Mouse (Mus musculus) kidney, adult 9 months (tissue): ENCODE results near the gene Gm20388.
"Not testable (repeated sequence)": the region's sequence is repeated elsewhere in the genome, so short reads cannot be mapped to it uniquely, and the experiment has no call there.

Experiments
- DNase-seq: peaks from one replicate; pipeline ENCODE4 v3.0.0; 2022

Gm20388 gene

DNA sequence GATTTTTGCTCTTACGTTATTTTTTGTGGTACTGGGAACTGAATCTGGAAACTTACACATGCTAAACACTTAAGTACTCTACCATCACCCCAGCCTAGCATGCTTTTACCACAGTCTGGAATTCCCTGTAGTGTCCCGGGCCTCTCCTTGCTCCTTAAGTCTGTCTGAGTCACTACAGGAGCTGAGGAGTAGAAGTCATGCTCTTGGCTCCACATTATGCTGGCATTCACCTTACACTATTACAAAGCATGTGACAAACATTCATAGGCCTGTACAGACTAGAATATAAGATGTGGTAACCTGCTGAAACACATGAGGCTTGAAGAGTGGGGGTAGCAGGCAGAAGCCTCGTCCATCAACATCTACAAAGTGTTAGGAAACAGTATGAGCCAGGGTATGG, 3112.1 kb downstream of the Gm20388 start:
- no peak for DNase-seq

DNA sequence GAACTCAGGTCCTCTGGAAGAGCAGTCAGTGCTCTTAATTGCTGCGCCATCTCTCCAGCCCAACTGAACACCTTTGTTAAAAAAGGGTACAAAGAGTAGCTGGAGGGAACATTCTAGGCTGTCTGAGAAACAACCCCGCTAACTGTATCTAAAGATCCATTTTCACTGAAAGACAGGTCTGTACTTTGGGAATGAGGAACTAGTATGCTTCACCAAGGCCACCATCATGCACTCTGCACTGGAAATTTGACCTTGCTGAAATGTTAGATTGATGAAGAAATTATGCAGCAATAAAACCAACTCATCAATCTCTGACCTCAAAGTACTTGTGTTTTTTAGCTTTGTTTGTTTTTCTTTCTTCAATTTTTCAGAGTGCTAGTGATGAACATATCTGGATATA, 3113.6 kb downstream of the Gm20388 start:
- DNase-seq, result no peak

DNA sequence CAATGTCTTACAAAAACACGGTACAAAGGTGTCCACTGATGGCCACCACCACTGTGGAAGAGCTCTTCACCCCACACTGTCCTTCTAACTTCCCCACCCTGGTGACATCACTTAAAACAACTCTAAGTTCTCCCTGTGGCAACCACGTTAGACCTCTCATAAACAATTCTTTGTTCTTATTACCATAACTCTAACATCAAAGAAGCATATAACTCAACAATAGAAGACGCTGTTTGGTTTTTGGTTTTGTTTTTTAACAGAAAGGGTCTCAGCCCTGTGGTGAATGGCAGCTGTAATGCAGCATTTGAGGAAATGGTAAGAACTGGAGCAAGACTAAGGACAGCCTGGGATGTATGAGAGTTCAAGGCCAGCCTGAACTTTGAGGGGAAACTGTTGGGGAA, 3115.3 kb downstream of the Gm20388 start:
- no peak for DNase-seq

DNA sequence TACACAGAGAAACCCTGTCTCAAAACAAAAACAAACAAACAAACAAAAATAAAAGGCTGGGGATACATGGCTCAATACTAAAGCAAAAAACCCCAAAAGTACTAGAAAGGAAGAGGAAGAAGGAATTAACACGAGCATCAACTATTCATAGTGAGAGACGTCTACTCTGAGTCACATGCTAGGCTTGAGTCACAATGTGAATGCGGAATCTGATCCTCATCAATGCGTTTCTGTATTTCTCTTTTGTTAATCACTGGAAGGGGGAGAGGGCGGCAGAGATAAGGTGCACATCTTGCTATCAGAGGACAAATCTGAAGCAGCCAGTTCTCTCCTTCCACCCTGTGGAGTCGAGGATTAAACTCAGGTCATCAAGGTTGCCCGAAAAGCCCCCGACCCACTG, 3117.1 kb downstream of the Gm20388 start:
- DNase-seq, result no peak

DNA sequence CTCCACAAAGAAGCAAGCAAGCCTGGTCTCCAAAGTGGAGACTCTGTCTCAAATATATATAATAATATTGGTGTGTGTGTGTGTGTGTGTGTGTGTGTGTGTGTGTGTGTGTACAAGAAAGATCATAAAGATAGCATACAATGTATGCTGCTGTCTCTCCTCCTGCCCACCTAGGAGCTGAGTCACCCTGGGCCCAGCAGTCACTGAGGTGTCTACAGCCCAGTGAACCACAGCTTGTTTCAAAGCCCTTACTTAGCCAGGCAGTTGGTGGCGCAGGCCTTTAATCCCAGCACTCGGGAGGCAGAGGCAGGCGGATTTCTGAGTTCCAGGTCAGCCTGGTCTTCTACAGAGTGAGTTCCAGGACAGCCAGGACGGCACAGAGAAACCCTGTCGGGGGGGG, 3119.4 kb downstream of the Gm20388 start:
- not testable (repeated sequence) for DNase-seq

DNA sequence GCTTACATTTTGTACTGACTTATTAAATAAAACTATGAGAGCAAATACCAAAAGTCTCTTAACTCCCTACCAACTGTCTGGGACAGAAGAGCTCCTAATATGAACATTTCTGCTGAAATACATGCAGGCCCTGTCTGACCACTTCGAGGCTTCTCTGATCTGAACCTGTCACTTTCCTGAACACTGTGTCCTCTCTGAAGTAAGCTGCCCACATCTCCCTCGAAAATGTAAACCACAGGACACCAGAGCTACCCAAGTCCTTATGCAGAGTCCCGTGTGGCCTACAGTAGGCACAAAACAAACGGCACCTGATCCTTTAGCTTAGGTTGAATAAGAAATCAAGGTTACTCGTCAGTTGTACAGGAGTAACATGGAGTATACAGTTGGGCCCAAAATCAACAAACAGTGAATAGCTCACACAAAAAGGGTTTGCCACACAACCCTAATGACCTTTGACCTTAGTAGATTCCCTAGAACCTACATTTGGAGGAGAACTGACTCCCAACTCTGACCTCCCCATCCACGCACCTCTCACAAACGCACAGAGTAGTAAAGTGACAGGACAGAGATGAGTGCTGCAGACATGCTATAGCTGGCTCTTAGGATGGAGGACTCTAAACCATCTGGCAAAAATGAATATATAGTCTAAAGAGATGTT, 3120.8 kb downstream of the Gm20388 start:
- no peak for DNase-seq

DNA sequence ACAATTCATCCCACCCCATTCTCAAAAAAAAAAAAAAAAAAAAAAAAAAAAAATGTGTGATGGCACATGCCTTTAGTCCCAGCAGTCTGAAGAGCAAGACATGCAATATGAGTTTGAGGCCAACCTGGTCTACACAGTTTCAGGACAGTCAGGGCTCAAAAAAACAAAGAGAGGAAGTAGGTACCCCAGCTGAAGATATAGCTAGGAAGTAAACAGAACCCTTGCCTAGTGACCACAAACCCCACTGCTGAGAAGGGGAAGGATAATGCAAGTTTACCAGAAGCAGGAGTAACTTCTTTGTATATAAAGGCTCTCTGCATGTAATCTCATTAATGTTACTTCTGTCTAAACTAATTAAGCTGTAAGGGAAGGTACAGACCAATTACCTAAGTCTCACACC, 3122.1 kb downstream of the Gm20388 start:
- DNase-seq, result no peak

DNA sequence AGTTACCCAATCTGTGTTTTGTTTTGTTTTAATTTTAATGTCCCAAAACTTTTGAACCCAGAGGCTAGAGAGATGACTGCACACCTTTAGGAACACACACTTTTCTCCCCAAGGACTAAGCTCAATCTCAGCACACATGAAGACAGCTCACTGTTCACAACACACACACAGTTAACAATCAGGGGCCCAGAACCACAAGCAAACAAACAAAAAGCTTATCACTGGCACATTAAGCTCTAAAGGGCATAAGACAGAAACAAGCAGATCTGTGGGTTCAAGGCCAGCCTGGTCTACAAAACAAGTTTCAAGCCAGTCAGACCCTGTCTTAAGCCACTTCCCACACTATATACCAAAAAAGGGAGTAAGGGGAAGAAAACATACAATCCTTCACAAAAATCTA, 3122.8 kb downstream of the Gm20388 start:
- DNase-seq, result no peak

DNA sequence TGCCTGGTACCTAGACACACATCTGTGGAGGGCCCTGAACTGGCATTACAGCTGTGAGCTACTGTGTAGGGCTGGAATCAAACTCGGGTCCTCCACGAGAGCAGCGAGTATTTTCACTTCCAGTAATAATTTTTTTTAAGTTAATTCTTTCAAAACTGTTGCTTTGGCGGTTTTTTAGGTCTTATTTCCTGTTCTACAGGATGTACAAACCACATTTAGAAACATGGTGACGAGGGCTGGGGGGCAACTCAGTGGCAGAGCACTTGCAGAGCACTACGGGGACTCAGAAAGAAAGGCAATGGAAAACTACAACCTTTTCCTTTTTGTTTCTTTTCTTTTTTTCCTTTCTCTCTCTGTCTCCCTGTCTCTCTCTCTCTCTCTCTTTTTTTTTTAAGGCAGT, 3123.5 kb downstream of the Gm20388 start:
- no peak for DNase-seq

DNA sequence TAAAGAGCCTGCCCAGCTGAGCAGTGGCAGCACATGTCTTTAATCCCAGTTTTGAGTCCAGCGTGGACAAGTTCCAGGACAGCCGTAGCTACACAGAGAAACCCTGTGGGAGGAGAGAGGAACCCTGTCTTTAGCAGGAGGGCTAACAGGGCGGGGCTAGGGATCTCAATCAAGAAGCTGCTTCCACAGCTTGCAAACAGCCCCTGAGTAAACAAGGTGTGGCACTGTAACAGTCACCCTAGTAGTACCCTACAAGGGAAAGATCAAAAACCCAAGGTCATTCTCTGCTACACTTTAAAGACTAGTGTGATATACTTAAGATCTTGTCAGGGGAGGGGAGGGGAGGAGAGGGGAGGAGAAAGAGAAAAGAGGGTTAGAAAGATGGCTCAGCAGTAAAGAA, 3126.3 kb downstream of the Gm20388 start:
- DNase-seq, result no peak

DNA sequence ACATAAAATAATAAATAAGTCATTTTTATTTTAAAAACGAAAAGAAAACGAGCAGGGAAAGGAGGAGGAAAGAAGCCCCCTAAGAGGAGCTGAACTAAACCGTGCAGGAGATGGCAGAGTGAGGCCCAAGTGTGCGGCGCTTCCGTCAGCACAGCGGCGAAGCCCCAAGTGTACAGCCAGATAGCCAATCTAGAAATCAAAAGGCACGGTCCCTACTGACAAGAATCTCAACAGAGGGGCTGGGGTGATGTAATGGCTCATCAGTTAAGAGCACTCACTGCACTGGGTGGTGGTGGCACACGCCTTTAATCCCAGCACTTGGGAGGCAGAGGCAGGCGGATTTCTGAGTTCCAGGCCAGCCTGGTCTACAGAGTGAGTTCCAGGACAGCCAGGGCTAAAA, 3126.8 kb downstream of the Gm20388 start:
- no peak for DNase-seq

DNA sequence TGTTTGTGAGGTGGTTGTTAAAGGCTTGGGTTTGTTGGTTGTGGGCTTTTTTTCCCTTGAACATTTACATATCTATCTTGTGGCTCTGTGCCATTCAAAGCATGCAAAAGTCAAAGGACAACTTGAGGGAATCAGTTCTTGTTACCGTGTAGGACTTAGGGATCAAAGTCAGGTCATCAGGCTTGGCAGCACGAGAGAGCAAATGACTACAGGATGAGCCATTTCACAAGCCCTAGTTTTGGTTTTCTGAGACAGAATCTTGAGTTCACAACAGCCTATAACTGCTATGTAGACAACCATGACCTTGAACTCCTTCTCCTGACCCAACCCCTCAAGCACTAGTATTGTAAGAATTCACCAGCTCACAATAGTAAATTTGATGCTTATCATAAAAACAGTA, 3127.7 kb downstream of the Gm20388 start:
- no peak for DNase-seq

DNA sequence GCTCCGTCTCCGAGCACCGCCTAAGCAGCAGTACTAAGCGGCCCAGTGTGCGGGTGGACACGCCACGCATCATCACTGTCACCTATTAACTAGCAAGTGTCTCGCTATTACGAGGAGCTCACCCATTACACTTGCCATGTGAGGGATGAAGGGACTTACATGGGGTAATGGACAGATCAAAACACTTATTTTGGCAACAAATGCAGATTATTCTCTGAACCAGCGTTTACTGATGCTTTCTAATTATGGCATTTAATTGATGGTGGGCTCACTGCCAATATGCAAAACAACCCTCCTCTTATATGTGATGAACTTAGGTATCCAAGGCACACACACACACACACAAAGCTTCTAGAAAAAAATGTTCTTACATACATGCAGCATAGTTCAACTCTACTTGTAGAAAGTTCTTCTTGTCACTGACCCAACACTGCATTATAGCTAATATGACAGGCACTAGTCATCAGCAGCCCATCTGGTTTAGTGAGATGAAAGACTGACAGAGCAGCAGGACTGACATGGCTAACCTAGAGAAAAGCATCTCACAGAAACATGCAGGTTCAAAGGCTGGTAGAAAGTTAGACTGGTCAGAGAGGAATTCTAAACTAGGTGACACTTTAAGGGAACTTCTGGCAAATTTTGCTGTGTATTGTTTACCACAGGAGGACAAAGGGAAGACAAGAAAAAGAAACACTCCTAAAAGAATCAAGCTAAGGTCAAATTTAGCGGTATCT, 3128.9 kb downstream of the Gm20388 start:
- DNase-seq, result no peak

DNA sequence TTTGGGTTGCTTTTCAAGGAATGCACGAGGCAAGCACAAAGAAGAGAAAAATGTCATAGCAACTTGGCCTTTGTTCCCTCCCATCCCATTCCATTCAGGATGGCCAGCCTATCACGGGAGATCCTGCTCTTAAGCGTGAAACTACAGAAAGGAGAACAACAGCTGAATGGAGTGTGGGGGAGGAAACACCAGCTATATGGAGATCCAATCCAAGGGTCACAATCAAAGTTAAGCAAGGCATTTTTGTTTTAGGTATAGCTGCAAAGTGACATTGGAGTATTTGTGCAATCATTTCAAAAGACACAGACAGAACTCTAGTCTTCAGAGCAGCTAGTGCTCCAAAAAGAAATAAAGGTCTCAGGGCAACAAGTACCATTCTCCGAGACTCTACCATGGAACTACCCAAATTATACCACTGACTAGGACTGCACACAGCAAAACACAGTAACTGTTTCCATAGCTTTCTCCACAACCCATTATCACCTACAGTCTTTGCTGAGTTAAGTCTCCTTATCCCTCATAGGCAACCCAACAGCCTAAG, 3129.5 kb downstream of the Gm20388 start:
- peak; percentile 56 for DNase-seq

DNA sequence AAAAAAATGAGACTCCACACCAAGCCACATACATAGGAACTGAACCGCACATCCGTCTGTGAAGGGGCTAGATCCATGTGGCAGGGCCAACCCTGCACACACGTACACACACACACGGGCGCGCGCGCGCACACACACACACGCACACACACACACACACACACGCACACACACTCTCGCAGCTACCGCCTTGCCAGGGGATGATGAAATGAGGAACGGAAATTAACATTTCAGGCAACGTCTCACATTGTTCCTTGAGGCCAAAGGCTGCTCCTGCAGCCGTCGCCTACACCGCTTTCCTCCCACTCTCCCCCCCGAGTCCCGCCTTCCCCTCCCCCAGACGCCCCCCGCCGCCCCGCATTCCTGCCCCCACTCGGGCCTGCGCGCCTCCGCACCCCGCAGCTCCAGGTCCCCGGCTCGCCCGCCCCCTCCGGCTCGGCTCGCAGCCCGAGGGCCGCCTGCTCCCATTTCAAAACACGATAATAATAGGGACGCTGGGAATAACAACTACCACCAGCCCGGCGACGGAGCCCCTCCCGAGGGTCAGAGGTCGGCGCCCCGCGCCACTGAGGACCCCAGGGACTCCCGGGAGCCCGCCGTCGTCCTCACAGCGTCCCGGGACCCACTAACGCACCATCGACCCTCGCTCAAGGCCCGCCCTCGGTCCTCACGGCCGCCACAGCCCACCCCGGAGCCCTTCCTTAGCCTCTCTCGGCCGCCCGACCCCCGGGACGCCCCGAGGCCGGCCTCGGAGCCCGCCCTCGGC, 3130.6 kb downstream of the Gm20388 start:
- peak; percentile 64 for DNase-seq

DNA sequence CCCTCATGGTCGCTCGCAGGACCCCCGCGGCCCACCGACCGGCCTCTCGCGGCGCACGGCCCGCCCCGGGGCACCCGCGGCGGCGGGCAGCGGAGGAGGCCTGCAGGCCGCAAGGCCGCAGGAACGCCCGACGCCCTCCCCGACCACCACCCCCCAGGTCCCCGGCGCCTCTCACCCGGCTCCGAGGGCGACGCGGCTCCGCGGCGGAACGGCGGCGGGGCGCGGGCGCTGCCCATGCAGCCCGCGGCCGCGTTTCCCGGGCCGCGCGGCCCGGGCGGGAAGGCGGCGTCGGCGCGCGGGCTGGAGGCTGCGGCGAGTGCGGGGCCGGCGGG, 3131.1 kb downstream of the Gm20388 start:
- no peak for DNase-seq

DNA sequence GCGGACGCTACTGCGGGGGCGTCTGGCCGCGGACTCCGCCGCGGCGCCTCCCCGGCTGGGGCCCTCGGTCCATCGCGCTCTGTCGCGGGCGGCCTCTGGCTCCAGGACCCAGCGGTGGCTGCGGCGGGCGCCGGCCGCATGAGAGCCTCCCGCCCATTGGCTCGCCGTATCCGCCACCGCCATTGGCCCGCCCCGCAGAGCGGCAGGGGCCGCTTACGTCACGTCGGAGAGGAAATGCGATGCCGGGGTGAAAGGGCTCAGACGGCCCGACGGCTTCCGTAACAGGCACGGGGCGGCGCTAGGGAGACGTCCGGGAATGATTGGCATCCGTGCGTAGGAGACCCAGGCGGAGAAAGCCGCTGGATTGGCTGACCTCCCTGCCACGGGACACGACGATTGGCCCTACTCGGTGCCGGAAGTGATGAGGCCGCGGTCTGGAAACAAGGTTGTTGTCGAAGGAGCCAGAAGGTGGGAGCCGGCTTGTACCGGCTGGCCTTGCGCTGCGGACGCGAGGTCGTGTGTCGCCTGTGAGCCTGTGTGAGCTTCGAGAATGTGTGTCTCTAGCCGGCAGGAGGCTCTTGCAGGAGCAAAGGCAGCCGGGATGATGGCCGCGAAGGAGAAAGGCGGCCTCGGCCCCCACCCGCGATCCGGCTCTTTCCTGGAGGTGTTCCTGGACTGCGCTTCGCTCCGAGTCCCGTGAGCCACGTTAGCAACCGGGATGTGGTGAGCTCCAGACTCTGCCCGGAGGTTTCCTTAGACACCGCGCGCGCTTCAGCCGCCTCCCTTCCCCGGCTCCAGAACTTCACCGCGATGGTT, 3131.7 kb downstream of the Gm20388 start, which contains the start of gene Ankrd11:
Ankrd11 (minus strand) TSS at position 120 of the 816 bp plus-strand sequence.
- DNase-seq, result peak; percentile 100

DNA sequence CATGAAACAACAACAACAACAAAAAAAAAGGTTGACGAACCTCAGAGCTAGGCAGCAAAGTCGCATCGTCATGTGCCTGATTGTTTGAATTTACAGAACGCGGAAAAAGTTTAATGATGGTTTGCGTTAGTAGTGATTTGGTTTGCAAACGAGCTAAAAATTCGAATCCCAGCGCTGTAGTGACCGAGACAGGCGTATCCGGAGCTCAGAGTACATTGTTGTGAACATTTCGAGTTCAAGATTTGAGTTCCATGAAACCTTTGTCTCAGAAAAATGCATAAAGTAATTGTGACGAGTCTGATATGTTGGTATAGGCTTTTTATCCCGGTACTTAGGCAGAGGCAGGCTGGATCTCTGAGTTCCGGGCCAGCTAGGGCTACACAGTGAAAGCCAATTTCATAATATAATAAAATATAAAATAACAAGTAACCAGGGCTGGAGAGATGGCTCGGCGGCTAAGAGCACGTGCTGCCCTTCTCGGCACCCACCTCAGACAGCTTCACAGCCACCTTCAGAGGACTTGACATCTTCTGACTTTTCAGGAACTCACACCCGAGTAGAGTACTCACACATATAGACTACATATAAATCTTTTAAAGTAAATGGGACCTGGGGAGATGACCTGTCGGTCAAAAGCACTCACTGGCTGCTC, 3132.5 kb downstream of the Gm20388 start:
- no peak for DNase-seq

DNA sequence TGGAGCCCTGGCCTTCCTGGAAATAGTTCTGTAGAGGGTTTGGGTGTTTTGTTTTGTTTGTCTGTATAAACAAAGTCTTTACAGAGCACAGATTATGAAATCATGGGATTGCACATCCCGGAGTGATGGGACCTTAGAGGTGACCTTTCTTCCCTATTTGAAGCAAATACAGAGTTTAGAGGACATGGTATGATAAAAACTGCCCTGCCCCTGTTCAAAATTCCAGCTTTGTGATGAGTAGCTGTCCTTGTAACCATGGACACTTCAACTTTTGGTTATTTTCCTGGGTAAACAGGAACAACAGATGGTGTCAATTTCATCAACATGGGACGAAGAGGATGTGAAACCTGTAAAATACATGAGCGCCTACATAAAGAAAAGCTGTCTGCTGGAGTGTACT, 3133.3 kb downstream of the Gm20388 start:
- no peak for DNase-seq

DNA sequence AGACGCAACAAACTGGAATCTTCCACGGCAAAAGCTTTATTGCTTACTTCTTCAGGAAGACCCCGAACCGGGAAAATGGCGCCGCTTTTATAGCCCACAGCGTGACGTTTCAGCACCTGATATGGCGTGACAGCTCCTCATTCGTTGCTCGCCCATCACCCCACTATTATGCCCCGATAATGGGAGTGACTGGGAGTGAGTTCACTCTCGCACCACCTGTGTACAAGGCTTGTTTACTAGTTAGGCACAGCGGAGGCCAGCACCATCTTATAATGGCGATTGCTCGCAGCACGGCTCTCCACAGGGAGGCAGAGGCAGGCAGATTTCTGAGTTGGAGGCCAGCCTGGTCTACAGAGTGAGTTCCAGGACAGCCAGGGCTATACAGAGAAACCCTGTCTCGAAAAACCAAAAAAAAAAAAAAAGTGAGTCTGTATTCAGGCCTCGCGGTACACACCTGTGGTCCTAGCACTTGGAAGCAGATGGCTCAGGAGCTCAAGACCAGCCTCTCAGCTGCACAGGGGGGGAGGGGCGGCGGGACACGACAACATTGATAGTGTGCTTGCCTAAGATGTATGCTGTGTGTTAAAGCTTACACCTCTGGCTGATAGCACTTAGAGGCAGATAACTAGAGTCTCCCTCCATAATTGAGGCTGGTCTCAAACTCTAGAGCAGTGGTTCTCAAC, 3134.2 kb downstream of the Gm20388 start:
- DNase-seq, result not testable (repeated sequence)

DNA sequence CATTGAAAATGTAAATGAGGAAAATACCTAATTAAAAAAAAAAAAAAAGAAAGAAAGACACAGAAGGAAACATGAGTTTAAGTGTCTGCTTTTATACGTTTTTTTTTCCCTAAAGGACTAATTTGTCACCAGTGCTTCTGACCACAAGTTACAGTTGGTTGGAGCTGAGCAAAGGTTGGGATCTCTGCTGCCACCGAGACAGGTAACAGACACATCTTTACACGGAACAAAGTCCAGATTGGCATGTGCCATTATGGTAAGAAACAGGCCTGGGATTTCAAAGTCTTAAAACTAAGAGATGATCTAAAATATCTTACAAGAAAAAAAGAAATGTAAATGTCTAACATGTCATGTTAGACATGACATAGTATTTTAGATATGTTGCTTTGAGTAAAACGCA, 3136.1 kb downstream of the Gm20388 start:
- DNase-seq, result peak; percentile 71

DNA sequence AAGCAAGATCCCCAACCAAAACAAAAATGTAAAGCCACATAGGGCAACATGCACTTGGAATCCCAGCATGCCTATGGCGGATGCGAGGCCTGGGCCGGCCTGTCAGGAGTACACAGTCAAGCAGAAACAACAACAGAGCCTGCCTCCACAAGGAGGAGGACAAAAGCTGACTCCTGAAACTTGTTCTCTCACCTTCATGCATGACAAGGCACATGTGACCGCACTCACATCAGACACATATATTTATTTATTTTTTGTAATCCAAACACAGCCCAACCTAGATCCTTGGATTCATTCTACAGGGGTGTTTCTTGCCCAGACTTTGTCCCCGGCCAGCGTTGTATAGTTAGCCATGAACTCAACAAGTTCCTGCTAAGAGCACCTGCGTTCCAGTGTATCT, 3137.2 kb downstream of the Gm20388 start:
- peak; percentile 67 for DNase-seq
